28 mouse cellular contexts compared by ENCODE assay signal in genomic region chr1:150404555-150404954, GRCm38 (mm10).
"Had no signal": no experiment of that assay in that cellular context is flagged by ENCODE, and none has a peak within 500 bp of the region (broad histone marks: within the 10 kb centered on the region; RNA-seq: fewer than 3 reads in every experiment).

No protein-coding gene starts in this region.

- H3K4me2 ChIP-seq: heart, embryonic 11.5 days; heart, embryonic 13.5 days; heart, embryonic 15.5 days; hindbrain, embryonic 12.5 days; hindbrain, embryonic 14.5 days; intestine, embryonic 15.5 days; kidney, embryonic 15.5 days; limb, embryonic 13.5 days; limb, embryonic 15.5 days; liver, embryonic 13.5 days had no signal

- H3K4me1 ChIP-seq: heart, embryonic 13.5 days; heart, embryonic 15.5 days; hindbrain, embryonic 10.5 days; hindbrain, embryonic 12.5 days; intestine, embryonic 15.5 days; kidney, embryonic 15.5 days; limb, embryonic 13.5 days; limb, embryonic 15.5 days; liver, embryonic 13.5 days had no signal

- H3K27me3 ChIP-seq: heart, embryonic 13.5 days; heart, embryonic 15.5 days; hindbrain, embryonic 12.5 days; intestine, embryonic 15.5 days; kidney, embryonic 15.5 days; limb, embryonic 13.5 days; limb, embryonic 15.5 days; liver, embryonic 13.5 days had no signal

- H3K9me3 ChIP-seq: heart, embryonic 13.5 days; heart, embryonic 15.5 days; hindbrain, embryonic 10.5 days; hindbrain, embryonic 12.5 days; intestine, embryonic 15.5 days; kidney, embryonic 15.5 days; limb, embryonic 13.5 days; limb, embryonic 15.5 days; liver, embryonic 13.5 days had no signal

- H3K9ac ChIP-seq: heart, embryonic 13.5 days; heart, embryonic 15.5 days; hindbrain, embryonic 12.5 days; hindbrain, embryonic 14.5 days; intestine, embryonic 15.5 days; kidney, embryonic 15.5 days; limb, embryonic 13.5 days; limb, embryonic 15.5 days; liver, embryonic 13.5 days had no signal

- H3K4me3 ChIP-seq: gastrocnemius, adult 2 months; heart, embryonic 13.5 days; heart, embryonic 15.5 days; hindbrain, embryonic 10.5 days; hindbrain, embryonic 12.5 days; intestine, embryonic 15.5 days; kidney, embryonic 15.5 days; layer of hippocampus, adult 2 months; left cerebral cortex, adult 2 months; limb, embryonic 13.5 days; limb, embryonic 15.5 days; liver, embryonic 13.5 days had no signal

- H3K27ac ChIP-seq: gastrocnemius, adult 2 months; heart, embryonic 13.5 days; heart, embryonic 15.5 days; hindbrain, embryonic 10.5 days; hindbrain, embryonic 12.5 days; hindbrain, embryonic 14.5 days; intestine, embryonic 15.5 days; kidney, embryonic 15.5 days; kidney, postnatal 0 days; layer of hippocampus, adult 2 months; left cerebral cortex, adult 2 months; limb, embryonic 13.5 days; limb, embryonic 15.5 days; liver, embryonic 13.5 days had no signal

- DNase-seq: gastrocnemius, adult 2 months; gastrocnemius, postnatal 10 days; gastrocnemius, postnatal 25 days; heart, adult 18-20 months; heart, postnatal 14 days; heart, postnatal 4 days; kidney, adult 18-20 months; kidney, adult 8-10 months; kidney, postnatal 14 days; kidney, postnatal 4 days; liver, embryonic 13.5 days had no signal

- ATAC-seq: forebrain, embryonic 16.5 days; hindbrain, embryonic 16.5 days; inflammation-experienced regulatory T-cells, adult 6 months; intestine, embryonic 15.5 days; intestine, postnatal 0 days had no signal
